Mouse (Mus musculus) layer of hippocampus, postnatal 10 days (tissue): ENCODE results near the gene Tmem190. TPM values are rescaled to one million over a fixed set of nuclear protein-coding genes. Genes with fewer than 3 reads are reported as not detected.
A peak's percentile ranks its signal among the peaks of the same experiment; 100 is the strongest.
"Not testable (repeated sequence)": the region's sequence is repeated elsewhere in the genome, so short reads cannot be mapped to it uniquely, and the experiment has no call there.

Experiments
- DNase-seq, 2 experiments: peaks; one replicate each; pipeline ENCODE4 v3.0.0; 2021; ENCODE audit warnings: low spot score in 2 of 2
- total RNA-seq, 2 experiments: library from RNA; stranded (reverse); gene quantifications; 2 replicates each; pipeline ENCODE4 v1.2.3; 2021

Tmem190 gene
- total RNA-seq, 2 experiments from 2014 or later, result not detected

DNA sequence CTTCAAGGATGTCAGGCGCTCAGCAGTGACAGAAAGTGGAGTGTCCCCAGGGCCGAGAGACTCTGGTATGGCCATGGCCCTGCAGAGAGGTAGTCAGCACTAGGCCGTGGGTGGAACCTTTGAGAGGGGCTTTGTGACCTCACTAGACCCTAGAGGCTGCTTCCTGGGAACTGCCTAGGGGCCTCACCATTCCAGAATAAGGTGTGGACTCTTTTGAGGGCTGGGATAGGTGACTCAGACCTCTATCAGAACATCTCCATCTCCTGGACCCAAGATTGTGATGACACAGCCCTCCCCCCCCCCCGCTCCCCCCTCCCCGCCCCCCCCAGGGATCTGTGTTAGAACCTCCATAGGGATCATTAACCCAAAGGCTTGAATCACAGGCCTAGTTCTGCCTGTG is 11.5 kb upstream of the Tmem190 start, which contains the start of gene Fam71e2:
Gene Fam71e2, minus strand, starts transcription at position 101 of the 400 bp plus-strand sequence.
- no peak for DNase-seq

DNA sequence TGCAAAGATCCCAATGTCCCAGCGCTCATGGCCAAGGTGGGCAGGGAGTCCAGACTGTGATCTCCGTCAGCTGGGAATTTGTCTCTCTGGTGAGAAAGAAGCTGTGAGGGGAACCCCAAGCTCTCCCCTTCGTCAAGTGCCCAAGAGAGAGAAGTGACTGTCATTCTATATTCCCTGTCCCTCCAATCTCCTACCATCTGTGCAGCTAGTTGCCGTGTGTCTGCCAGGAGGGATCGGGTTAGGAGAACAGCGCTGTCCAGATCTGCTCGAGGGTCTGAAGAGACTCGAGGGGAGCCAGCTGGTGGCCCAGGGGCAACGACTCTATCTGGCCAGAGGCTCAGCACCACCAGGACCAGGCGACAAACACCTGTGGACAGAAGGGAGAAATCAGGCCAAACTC is 6.6 kb upstream of the Tmem190 start:
- no peak for DNase-seq

DNA sequence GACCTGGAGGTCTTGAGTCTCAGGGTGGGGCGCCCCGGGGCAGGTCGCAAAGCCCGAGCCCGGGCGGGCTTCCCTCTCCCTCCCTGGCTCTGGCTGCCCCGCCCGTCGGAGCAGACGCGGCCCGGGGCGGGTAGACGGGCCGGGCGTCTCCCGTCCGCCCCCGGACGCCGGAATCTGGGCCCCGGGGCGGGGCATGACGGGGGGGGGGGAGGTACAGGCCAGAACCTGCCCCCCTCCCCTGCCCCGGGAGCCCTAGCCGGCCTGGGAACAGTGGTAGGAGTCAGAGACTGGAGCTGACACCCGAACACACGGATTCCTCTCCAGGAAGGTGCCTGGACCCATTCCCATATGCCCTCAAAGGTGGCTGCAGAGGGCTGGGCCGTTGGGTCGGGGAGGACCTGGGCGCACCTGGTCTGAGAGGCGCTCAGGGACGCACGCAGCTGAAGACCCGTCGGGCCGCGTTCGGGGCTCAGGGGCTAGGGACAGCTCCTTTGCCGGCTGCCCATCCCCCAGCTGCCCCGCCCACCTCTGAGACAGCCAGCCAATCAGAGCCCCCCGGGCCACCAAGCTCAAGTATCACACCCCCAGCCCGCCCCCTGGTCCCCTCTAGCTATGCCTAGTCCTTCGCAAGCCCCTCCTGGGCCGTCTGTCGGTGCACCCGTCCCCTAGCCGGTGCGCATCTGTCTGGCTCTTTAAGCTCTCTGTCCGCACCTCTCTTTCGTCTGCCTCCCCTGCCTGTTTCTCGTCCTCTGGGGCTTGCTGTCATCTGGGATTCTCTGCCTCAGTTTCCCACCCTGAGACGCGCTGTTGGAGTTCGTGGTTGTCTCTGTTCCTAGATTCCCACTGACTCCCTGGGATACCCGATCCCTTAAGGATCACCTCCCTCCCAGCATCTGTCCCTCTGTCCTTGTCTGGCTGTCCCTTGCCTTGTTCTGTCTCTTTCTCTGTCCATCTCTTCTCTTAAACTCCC is 5.6 kb upstream of the Tmem190 start:
- peak; percentile 50 to 60 for DNase-seq

DNA sequence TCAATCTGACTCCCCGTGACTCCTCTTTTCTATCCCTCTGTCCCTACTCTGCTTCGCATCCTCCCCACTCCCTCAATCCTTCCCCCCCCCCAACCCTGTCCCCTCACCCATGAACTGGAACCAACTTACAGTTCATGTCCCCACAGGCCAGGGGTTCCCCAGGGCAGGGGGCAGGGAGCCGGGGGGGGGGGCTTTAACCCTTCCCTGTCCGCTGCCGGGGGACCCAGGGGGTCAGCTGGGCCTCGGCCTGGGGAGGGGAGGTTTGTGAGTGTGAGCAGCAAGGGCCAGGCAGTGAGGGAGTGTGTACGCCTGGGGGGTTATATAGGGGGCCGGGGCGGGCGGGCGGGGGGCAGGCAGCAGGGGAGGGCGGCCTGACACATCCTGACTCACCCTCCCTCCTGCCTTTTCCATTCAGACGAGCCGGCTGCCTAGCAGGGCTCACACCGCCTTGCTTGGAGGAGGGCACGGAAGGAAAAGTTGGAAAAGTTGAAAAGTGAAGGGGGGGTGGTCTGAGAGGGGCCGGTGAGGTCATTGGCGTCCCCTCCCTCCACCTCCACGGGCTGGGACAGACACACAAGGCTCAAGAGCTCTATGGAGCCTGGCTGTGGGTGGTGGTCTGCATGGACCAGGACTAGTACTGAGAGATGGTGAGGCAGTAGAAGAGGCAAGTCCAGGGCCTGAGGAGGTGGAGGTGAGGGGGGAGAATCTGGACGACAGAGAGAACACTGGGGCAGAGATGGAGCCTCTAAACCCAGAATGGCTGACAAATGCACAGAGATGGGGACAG is 4.7 kb upstream of the Tmem190 start:
- DNase-seq, result no peak

DNA sequence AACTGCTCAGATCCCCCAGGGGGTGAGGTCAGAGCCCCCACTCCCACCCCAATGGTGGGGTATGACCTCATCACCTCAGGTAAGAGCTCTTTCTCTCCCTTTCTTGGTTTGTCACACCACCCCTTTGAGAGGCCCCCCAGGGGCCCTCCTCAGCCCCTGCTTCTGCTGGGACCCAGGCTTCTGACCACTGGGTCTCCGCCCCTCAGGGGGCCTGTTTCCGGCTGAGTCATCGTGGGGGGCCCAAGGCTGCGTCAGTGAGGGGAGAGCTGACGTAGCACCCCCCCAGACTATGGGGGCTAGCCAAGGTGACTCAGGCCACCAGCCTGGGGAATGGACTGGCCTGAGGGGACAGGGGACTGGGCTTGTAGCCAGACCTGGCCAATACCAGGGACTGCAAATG is 2.8 kb upstream of the Tmem190 start:
- DNase-seq, result no peak

DNA sequence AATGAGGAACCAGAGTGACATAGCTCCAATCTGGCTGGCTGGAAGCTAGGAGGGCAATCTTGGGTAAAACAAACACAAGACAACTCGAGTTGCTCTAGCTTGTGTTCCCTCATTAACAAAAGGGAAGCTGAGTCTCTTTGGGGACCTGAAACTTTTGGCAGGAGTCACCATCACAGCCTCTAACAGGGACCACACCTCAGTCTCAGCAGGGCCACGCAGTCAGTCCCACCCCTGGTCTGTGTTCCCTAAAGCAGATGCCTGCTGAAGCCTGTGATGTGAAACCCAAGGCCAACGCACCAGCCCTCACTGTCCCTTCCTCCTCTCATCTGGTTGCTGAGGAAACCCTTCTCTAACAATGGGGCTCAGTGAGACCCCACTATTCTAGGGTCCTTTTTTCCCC is 607 bp upstream of the Tmem190 start:
- DNase-seq, result no peak

DNA sequence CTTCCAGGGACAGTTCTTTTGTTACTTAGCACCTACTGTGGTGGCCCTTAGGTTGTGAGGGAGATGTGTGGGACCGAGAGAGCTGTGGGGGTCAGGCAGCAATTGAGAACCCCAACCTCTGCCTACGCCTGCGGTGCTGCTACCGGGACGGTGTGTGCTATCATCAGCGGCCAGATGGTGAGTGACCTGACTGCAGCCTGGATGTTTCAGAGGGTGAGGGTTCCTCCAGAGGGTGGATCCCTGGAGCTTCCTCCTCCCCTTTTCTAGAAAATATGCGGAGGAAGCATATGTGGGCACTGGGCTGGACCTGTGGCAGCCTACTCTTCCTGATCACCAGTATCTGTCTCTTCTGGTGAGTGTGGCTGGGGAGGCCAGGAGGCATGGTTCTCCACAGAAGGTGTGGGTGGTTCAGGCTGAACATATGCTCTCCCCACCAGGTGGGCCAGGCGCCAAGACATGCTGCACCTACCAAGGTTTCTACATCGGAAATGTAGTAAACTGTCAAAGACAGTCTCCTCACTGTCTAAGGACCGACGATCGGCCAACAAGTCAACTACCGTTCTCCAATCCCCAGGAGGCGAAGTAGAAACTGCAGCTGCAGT is 1.0 kb downstream of the Tmem190 start:
- no peak for DNase-seq

DNA sequence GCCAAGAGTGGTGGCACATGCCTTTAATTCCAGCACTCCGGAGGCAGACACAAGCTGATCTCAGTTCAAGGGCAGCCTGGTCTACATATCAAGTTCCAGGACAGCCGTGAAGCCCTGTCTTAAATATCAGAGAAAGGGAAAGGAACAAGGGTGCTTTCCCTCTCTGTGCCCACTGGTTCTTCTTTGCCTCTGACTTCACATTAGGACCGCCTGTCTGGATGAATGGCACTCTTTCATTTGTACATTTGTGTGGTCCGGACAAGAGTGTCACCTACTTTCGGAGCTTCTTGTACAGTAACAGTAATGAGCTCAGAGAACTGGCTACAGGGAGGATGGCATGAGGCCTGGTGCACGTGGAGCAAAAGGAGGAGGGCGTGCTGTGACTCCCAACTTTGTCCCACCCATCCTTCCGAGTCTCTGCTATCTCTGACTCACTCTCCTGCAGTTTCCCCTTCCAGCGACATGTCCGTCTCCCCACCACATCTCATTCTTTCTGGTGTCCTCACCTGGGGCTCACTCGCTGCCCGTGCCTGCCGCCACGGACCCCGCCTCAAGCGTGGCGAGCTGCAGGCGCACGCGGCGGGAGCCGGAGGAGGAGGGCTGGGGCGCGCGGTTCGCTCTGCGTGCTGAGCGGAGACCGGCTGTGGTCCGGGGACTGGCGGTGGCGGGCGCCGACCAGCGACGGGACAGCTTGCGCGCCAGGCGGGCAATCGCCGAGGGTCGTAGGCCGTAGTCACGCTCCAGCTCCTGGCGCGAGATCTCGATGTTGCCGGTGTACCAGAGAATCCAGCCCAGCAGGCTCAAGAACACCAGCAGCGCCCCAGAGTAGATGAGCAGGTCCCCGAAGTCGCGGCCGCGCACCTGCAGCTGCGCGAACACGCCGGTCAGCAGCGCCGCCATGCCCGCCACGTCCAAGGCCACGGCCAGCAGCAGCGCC is 6.0 kb downstream of the Tmem190 start:
- DNase-seq, result peak; percentile 64 to 74

DNA sequence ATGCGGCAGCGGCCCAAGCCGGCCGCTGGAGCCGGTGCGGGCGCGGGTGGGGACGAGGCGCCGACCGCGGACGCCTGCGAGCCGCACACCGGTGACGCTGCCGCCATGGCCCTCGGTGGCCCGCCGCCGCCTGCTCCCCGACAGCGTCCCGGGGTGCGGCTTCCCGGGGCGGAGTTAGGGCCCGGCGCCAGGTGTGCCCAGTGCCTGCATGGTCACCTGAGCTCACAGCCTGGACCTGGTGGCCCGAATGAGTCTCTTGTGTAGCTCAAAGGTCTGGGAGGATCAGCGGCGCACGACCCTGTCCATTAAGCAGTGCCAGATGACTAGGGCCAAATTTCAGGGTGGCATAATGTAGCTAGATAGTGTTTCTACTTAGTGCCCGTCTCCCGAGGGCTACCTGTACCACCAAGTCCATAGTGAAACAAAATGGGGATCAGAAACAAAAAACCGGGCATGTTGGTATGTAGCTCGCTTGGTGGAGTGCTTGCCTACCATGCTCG is 6.7 kb downstream of the Tmem190 start, which contains the start of gene Tmem238:
Gene Tmem238, minus strand, starts transcription at position 221 of the 500 bp plus-strand sequence.
- no peak for DNase-seq

DNA sequence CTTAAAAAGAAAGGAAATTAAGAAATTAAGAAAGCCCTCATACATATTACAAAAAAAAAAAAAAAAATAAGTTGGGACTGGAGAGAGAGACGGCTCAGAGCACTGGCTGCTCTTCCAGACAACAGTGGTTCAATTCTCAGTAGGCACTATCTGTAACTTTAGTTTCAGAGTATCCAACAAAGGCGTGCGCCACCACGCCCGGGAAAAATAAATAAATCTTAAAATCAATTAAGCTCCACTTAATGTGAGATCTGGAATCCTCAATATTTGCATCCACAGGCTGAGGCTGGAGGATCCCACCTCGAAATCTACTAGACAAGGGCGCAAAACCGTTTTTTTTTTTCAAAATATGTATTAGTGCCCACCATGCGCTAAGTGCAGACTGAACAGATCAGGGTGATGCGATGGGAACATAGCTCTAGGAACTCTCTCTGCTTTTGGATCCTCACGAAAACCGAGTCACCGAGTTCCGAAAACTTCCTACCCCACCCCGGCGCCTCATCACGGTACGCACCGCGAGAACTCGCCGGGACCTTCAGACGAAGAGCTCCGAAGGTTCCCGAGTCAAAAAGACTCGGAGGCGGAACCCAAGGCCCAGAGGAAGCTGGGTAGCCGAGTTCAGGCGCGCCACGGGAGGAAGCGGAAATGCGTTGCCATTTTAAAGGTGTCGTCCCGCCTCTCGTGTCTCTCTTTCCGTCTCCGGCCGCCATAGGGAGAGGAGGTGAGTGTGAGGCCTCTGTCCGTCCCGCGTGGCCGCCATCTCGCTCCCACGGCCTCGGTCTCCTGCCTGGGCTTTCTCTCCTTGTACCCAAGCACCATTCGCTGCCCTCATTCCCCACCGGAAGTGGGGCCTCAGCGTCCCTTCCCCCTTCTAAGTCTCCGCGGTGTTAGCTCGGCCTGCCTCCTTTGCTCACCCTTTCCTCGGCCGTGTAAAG is 9.8 kb downstream of the Tmem190 start, which contains the start of gene Rpl28:
Gene Rpl28, plus strand, starts transcription at position 597 of the 935 bp plus-strand sequence.
- DNase-seq, result peak; percentile 94 to 96

DNA sequence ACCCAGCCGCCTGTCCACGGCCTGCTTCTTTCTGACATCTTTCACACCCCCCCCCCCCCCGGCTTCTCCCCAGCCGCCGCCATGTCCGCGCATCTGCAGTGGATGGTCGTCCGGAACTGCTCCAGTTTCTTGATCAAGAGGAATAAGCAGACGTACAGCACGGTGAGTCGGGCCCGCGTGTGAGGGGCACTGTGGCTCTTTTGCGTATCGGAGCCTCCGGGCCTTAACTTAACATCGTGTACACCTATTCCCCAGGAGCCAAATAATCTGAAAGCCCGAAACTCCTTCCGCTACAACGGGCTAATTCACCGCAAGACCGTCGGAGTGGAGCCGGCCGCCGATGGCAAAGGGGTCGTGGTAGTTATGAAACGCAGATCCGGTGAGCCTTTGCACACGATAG is 10.5 kb downstream of the Tmem190 start:
- peak in 1 of 2 experiments; percentile 26 for DNase-seq

DNA sequence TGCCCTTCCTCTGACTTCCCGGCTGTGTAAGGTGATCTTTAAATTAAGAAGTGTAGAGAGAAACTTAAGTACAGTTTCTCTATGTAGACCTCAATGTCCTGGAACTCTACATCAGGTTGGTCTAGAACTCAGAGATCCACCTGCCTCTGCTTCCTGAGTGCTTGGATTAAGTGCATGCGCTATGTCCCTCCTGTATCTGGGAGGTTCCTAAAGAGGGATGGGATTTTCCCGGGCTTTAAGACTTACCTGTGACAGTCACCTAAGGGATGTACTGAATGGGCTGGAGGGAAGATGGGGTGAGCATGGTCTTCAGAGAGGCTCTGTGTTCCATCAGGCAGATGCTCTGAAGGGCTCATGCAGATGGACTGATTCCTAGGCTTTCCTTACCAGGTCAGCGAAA is 10.9 kb downstream of the Tmem190 start:
- DNase-seq, result no peak

DNA sequence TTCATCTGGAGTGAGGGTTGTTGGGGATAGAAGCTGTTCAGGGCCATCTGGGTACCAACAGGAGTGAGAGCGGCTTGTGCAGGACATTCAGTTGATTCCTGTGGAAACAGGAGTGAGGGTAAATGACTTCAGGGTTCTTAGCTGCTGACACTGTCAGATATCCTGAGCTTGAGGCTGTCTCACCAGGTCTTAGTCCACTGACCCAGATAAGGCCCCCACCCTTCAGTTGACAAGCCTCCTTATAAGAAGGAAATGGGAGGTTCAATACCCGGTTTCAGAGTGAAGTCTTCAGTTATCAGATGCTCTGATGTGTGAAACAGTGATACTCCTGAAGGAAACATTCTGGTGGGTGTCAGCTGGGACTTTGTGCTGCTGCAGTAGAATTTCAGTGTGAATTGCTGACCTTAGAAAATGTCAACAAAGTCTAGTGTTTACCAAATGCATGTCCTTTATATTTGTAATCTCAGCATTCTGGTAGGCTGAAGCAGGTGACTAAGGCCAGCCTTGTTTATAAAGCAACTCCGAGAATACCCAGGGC is 12.0 kb downstream of the Tmem190 start:
- DNase-seq, result no peak

DNA sequence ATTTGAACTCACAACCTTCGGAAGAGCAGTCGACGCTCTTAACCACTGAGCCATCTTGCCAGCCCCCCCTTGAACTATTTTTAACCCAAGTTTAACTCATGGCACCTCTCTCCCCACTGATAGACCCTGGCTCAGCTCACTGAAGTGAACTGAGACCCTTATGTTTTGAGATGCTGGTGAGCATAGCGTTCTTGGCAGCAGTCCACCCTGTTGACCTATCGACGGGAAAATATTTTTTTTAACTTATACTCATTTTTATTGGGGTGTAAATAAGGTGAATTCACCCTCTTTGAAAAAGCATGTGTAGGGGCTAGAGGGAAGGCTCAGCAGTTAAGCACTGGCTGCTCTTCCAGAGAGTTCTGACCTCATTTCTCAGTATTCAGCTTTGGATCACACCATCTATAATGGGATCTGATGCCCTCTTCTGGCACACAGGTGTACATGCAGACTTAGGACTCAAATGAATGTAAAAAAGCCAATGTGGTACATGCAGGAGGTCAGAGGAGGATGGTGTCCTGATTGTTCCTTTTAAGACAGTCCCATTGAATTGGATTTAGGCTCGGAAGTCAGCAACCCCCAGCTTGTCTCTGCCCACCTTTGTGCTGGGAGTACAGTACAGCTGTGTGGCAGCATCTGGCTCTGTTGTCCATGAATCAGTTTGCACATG is 13.2 kb downstream of the Tmem190 start:
- DNase-seq, result peak in 1 of 2 experiments; percentile 27

DNA sequence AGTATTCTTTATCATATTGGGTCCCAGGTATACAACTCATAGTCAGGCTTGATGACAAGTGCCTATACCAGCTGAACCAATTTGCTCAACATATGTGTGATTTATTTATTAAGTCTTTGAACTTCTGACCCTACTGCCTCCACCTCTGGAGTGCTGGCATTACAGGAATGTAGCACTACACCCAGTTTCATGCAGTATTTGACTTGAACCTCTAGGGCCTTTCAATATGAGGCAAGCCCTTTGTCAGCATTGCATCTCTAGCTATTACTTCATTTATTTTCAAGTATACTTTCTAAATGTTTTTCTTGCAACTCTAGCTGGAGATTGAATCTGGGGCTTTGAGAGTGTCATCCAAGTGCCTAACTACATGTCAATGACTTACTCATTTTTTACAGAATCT is 19.5 kb downstream of the Tmem190 start:
- DNase-seq, result no peak

DNA sequence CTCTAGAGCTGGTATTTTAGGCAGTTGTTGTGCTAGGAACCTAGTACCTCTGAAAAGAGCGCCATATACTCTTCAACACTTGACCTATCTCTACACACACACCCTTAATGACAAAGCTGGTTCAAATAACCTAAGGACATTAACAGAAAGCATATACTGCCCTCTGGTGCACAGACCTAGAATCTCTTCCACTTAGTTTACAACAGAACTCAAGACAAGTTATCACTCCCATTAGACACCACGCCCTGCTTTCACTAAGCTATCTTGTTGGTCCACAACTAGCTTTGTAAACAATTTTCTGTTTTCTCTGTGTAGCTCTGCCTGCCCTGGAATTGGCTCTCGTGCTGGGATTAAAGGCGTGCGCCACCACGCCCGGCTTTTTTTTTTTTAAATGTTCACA is 24.0 kb downstream of the Tmem190 start:
- peak in 1 of 2 experiments; percentile 42 for DNase-seq

DNA sequence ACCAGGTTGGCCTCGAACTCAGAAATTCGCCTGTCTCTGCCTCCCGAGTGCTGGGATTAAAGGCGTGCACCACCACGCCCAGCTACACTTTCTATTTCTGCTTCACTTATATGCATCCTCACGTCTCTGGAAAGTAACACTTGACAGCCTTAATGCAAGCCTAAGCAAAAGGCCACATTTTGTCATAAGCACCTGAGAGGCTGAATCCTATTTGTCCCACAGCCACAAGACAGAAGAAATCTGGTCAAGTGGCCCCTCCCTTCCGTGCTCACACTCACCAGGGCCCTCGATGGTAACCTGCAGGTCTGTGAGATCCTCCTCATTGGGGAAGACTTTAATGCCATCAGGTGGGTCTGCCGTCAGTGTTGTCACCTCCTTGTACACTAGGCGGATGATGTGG is 28.4 kb downstream of the Tmem190 start:
- not testable (repeated sequence) for DNase-seq

DNA sequence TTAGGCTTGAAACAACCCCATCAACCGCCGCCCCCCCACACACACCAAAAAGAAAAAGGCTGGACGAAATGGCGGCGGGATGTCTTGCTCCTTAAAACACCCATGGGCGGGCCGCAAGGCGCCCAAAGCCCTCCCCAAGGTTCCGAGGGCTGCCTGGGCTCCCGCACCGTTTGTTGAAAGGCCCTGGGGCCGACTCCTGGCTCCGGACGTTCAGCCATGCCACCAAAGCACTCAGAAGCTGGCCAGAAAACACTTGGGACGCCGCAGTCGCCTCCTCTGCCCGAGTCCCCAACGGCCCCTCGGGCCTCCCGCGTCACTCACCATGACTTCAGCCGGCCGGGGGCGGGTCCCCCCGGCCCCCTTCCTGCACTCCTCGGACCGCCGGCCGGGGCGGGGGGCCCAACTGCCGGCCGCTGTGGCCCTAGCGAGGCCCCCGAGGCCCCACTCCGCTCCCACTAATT is 29.1 kb downstream of the Tmem190 start:
- DNase-seq, result peak in 1 of 2 experiments; percentile 40
